Mouse (Mus musculus) cortical plate, adult 2 months (tissue): ENCODE results near the gene Ntn5.

Experiments used
- CTCF ChIP-seq: fragments of 200-500 bp; IDR thresholded peaks from 2 replicates; pipeline ENCODE4 v1.5.1; 2011; ENCODE audit warnings: mild to moderate bottlenecking, control low read depth, low read length; ENCODE audit not compliant: insufficient read depth; ENCODE audit errors: extremely low read depth
- POLR2A ChIP-seq: fragments of 200-500 bp; IDR thresholded peaks from 2 replicates; pipeline ENCODE4 v1.6.1; 2011; ENCODE audit warnings: mild to moderate bottlenecking, low read length, control low read depth; ENCODE audit not compliant: insufficient read depth; ENCODE audit errors: extremely low read depth

DNA sequence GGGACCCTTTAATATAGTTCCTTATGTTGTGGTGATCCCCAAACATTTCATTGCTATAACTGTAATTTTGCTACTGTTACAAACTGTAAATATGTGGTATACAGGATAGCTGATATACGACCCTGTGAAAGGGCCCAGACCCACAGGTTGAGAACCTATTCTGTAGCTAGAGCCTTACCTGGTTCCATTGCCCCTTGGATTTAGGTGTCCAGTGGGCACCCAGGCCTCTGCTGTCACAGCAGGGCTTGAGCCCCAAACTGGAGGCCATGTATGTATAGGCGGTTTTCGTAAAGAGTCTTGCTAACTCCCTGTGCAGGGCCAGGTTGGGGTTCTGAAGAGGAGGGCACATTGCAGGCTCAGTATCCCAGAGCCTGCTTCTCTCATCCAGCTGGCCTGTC is 32.6 kb downstream of the Ntn5 start:
- no peak for TF ChIP-seq CTCF
- TF ChIP-seq POLR2A: no peak
